Mouse (Mus musculus) cerebellum, adult 2 months (tissue): ENCODE results near the gene Pepd.

Source experiments
- CTCF ChIP-seq: fragments of 200-500 bp; IDR thresholded peaks from 2 replicates; pipeline ENCODE4 v1.5.1; 2011; ENCODE audit warnings: low read depth, mild to moderate bottlenecking, control low read depth, low read length, moderate library complexity, borderline replicate concordance; ENCODE audit not compliant: insufficient read depth
- POLR2A ChIP-seq: fragments of 200-500 bp; IDR thresholded peaks from 2 replicates; pipeline ENCODE4 v1.6.1; 2011; ENCODE audit warnings: low read length, control low read depth, borderline replicate concordance; ENCODE audit not compliant: insufficient read depth

- no peak for TF ChIP-seq CTCF
- no peak for TF ChIP-seq POLR2A
Observed at GRCm38 (mm10) chr7:34936347-34936746, 24.2 kb downstream of the Pepd start.
